Comparison of ENCODE assay signal across 11 mouse cellular contexts in genomic region chr1:165834633-165834975, GRCm38 (mm10). TPM values are rescaled to one million over a fixed set of nuclear protein-coding genes. Genes with fewer than 3 reads are reported as not detected.
A peak's percentile ranks its signal among the peaks of the same experiment; 100 is the strongest.
DNase-seq lines count a peak whose midpoint lies in the region; ATAC-seq lines count a peak whose summit lies in the region.
"Had no signal": no experiment of that assay in that cellular context is flagged by ENCODE, and none has a peak within 500 bp of the region (broad histone marks: within the 10 kb centered on the region; RNA-seq: fewer than 3 reads in every experiment).

No protein-coding gene starts in this region.

- no peaks in the 10 kb centered on the region for H3K36me3 ChIP-seq in forebrain, embryonic 10.5 days (replicated peaks)
- no peaks in the 10 kb centered on the region for H3K36me3 ChIP-seq in forebrain, embryonic 11.5 days (ENCODE audit: control insufficient read depth, insufficient read depth, low read length)
- no peaks in the 10 kb centered on the region for H3K36me3 ChIP-seq in embryonic facial prominence, embryonic 12.5 days
- no peaks in the 10 kb centered on the region for H3K36me3 ChIP-seq in intestine, embryonic 14.5 days (ENCODE audit: control insufficient read depth, insufficient read depth, low read length)
- H3K36me3 ChIP-seq in midbrain, embryonic 16.5 days (ENCODE audit: control insufficient read depth, insufficient read depth, low read length): no peaks in the 10 kb centered on the region

- no peak for DNase-seq in forebrain, embryonic 10.5 days (ENCODE audit: extremely low spot score, low spot score)
- DNase-seq in forebrain, embryonic 11.5 days (ENCODE audit: low spot score): no peak
- no peak for DNase-seq in intestine, embryonic 14.5 days (ENCODE audit: low spot score)
- DNase-seq in thymus, postnatal 36 days: no peak
- no peak for DNase-seq in frontal cortex, postnatal 14 days (ENCODE audit: low spot score in 2 of 2)
- no peak for DNase-seq in adrenal gland, postnatal 10 days
- DNase-seq: kidney, postnatal 14 days; lung, postnatal 36 days had no signal

- no peaks in the 10 kb centered on the region for H3K9me3 ChIP-seq in forebrain, embryonic 10.5 days
- H3K9me3 ChIP-seq in forebrain, embryonic 11.5 days (ENCODE audit: control insufficient read depth, low read length): no peaks in the 10 kb centered on the region
- H3K9me3 ChIP-seq in embryonic facial prominence, embryonic 12.5 days: no peaks in the 10 kb centered on the region
- no peaks in the 10 kb centered on the region for H3K9me3 ChIP-seq in intestine, embryonic 14.5 days (ENCODE audit: control insufficient read depth, low read length)
- H3K9me3 ChIP-seq in midbrain, embryonic 16.5 days (replicated peaks; ENCODE audit: control insufficient read depth, low read length, poor library complexity, severe bottlenecking): no peaks in the 10 kb centered on the region

- peak overlapping the region; percentile 29 for H3K4me3 ChIP-seq in forebrain, embryonic 10.5 days
- no peak overlapping the region for H3K4me3 ChIP-seq in forebrain, embryonic 11.5 days (ENCODE audit: low read depth, low read length)
- H3K4me3 ChIP-seq in embryonic facial prominence, embryonic 12.5 days: peak overlapping the region; percentile 9; the same call in 1 of the 2 replicates
- H3K4me3 ChIP-seq in intestine, embryonic 14.5 days (ENCODE audit: low read depth, low read length): peak overlapping the region; percentile 3; the same call in 1 of the 2 replicates
- H3K4me3 ChIP-seq in midbrain, embryonic 16.5 days (ENCODE audit: low read depth, low read length): peak overlapping the region; percentile 18

- peak overlapping the region; percentile 66; the same call in 1 of the 2 replicates for H3K27ac ChIP-seq in forebrain, embryonic 10.5 days
- no peak overlapping the region for H3K27ac ChIP-seq in forebrain, embryonic 11.5 days (ENCODE audit: low read depth, low read length)
- H3K27ac ChIP-seq in embryonic facial prominence, embryonic 12.5 days: no peak overlapping the region
- 0 out of 2 replicates have a peak overlapping the region, but pooled peaks have one; percentile 5 for H3K27ac ChIP-seq in intestine, embryonic 14.5 days (ENCODE audit: low read depth)
- peak overlapping the region; percentile 44 for H3K27ac ChIP-seq in midbrain, embryonic 16.5 days (ENCODE audit: low read length)

- peaks cover 35% of the 10 kb centered on the region for H3K4me1 ChIP-seq in forebrain, embryonic 10.5 days
- H3K4me1 ChIP-seq in forebrain, embryonic 11.5 days (replicated peaks; ENCODE audit: control insufficient read depth, insufficient read depth, low read length): peaks cover 3% of the 10 kb centered on the region
- peaks cover 31% of the 10 kb centered on the region for H3K4me1 ChIP-seq in embryonic facial prominence, embryonic 12.5 days
- H3K4me1 ChIP-seq in intestine, embryonic 14.5 days (replicated peaks; ENCODE audit: control insufficient read depth, insufficient read depth, low read length): peaks cover 35% of the 10 kb centered on the region
- H3K4me1 ChIP-seq in midbrain, embryonic 16.5 days (ENCODE audit: control insufficient read depth, insufficient read depth, low read length): peaks cover 33% of the 10 kb centered on the region

- 23% methylated on average over 12 of the region's 12 CpGs for WGBS in forebrain, embryonic 10.5 days
- 21% methylated on average over 12 of the region's 12 CpGs for WGBS in forebrain, embryonic 11.5 days
- 21% methylated on average over 12 of the region's 12 CpGs for WGBS in embryonic facial prominence, embryonic 12.5 days
- 20% methylated on average over 12 of the region's 12 CpGs for WGBS in intestine, embryonic 14.5 days
- WGBS in midbrain, embryonic 16.5 days: 11% methylated on average over 12 of the region's 12 CpGs

- no peak overlapping the region for H3K4me2 ChIP-seq in forebrain, embryonic 11.5 days (ENCODE audit: low read depth, low read length, severe bottlenecking)
- H3K4me2 ChIP-seq in embryonic facial prominence, embryonic 12.5 days (replicated peaks): peak overlapping the region; percentile 36
- peak overlapping the region; percentile 40 for H3K4me2 ChIP-seq in intestine, embryonic 14.5 days (ENCODE audit: low read length)
- H3K4me2 ChIP-seq in midbrain, embryonic 16.5 days (ENCODE audit: low read length): peak overlapping the region; percentile 52

- peaks cover 82% of the 10 kb centered on the region for H3K27me3 ChIP-seq in forebrain, embryonic 10.5 days (ENCODE audit: poor library complexity, severe bottlenecking)
- peaks cover 17% of the 10 kb centered on the region for H3K27me3 ChIP-seq in forebrain, embryonic 11.5 days (ENCODE audit: control insufficient read depth, insufficient read depth, low read length)
- H3K27me3 ChIP-seq in embryonic facial prominence, embryonic 12.5 days: peaks cover 2% of the 10 kb centered on the region; the same call in 1 of the 2 replicates
- H3K27me3 ChIP-seq in intestine, embryonic 14.5 days (replicated peaks; ENCODE audit: control insufficient read depth, insufficient read depth, low read length): peaks cover 9% of the 10 kb centered on the region
- H3K27me3 ChIP-seq in midbrain, embryonic 16.5 days (ENCODE audit: control insufficient read depth, insufficient read depth, low read depth, low read length): no peaks in the 10 kb centered on the region; the same call in 1 of the 2 replicates
- H3K27me3 ChIP-seq: Patski had no signal

- ATAC-seq in forebrain, embryonic 11.5 days (replicated peaks; ENCODE audit: low FRiP score): no peak
- no peak for ATAC-seq in embryonic facial prominence, embryonic 12.5 days (ENCODE audit: insufficient number of reproducible peaks, insufficient read depth, low FRiP score, low TSS enrichment)
- no peak for ATAC-seq in intestine, embryonic 14.5 days (replicated peaks; ENCODE audit: low FRiP score, low TSS enrichment, low read depth)
- no peak for ATAC-seq in midbrain, embryonic 16.5 days
- ATAC-seq: Patski had no signal

- H3K9ac ChIP-seq in forebrain, embryonic 11.5 days (ENCODE audit: low read length): no peak overlapping the region
- no peak overlapping the region for H3K9ac ChIP-seq in embryonic facial prominence, embryonic 12.5 days
- H3K9ac ChIP-seq in intestine, embryonic 14.5 days (ENCODE audit: low read length): no peak overlapping the region
- peak overlapping the region; percentile 54 for H3K9ac ChIP-seq in midbrain, embryonic 16.5 days (ENCODE audit: low read depth, low read length)

RNA-seq across cellular contexts. Expression of gene Cd247, which starts 46.1 kb away (rescaled TPM):
- 1.2 and 1.4 TPM in 2 replicates for polyA plus RNA-seq in forebrain, embryonic 10.5 days (2016; fragmentation: Nextera tagmentation; extraction: Ambion mirVana)
- polyA plus RNA-seq in forebrain, embryonic 11.5 days (2014; fragmentation: Nextera tagmentation; extraction: Ambion mirVana): 1.7 and 2.5 TPM in 2 replicates
- polyA plus RNA-seq in embryonic facial prominence, embryonic 12.5 days (2016; fragmentation: Nextera tagmentation; extraction: Ambion mirVana): 0.60 and 1.0 TPM in 2 replicates
- 0.81 and 1.6 TPM in 2 replicates for polyA plus RNA-seq in intestine, embryonic 14.5 days (2014; fragmentation: Nextera tagmentation; extraction: Ambion mirVana)
- polyA plus RNA-seq in midbrain, embryonic 16.5 days (2015; fragmentation: Nextera tagmentation; extraction: Ambion mirVana): 1.2 and 1.3 TPM in 2 replicates
- total RNA-seq in adrenal gland, postnatal 10 days (2021): 1 to 10 TPM; 3.2 to 4.5 TPM

Comparison
In these comparisons a context has a peak if more than half of its experiments do, and no peak if none do; other contexts are left out.
1. H3K27ac ChIP-seq: peak in forebrain, embryonic 10.5 days (single experiment), intestine, embryonic 14.5 days (single experiment) and midbrain, embryonic 16.5 days (single experiment); none in forebrain, embryonic 11.5 days (single experiment) and embryonic facial prominence, embryonic 12.5 days (single experiment).